Comparison of ENCODE assay signal across 12 mouse cellular contexts in the genomic region with DNA sequence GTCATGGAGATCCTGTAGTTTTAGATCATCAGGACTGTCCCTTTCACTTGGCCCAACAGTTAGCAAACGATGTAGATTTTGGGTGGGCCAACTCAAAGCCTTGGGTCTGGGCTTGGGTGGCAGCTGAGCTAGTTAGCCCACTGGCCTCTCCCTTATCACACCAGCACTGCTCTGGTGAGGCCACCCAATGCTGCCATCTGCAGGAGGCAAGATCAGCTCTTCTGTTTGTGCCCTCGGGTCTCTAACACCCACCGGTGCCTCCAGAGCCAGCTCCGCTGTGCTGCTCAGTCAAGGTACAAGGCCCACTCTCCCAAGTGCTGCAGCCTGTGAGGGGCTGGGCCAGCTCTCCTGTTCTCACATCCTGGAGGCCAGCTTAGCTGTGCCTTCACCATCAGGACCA. TPM values are rescaled to one million over a fixed set of nuclear protein-coding genes. Genes with fewer than 3 reads are reported as not detected.
DNase-seq lines count a peak whose midpoint lies in the region; ATAC-seq lines count a peak whose summit lies in the region.
"Had no signal": no experiment of that assay in that cellular context is flagged by ENCODE, and none has a peak within 500 bp of the region (broad histone marks: within the 10 kb centered on the region; RNA-seq: fewer than 3 reads in every experiment).

No protein-coding gene starts in this region.

- H3K4me3 ChIP-seq in embryonic facial prominence, embryonic 14.5 days (ENCODE audit: low read depth, low read length): no peak overlapping the region
- H3K4me3 ChIP-seq in embryonic facial prominence, embryonic 10.5 days: no peak overlapping the region
- peak overlapping the region; percentile 26 for H3K4me3 ChIP-seq in megakaryocyte, embryonic 14.5 days (replicated peaks)
- no peak overlapping the region for H3K4me3 ChIP-seq in midbrain, embryonic 11.5 days (ENCODE audit: low read depth, low read length)
- H3K4me3 ChIP-seq: hindbrain, embryonic 10.5 days had no signal

- no peaks in the 10 kb centered on the region for H3K27me3 ChIP-seq in embryonic facial prominence, embryonic 14.5 days (replicated peaks; ENCODE audit: control insufficient read depth, insufficient read depth, low read length)
- no peaks in the 10 kb centered on the region for H3K27me3 ChIP-seq in embryonic facial prominence, embryonic 10.5 days (replicated peaks; ENCODE audit: low read depth, poor library complexity, severe bottlenecking)
- H3K27me3 ChIP-seq in megakaryocyte, embryonic 14.5 days (replicated peaks): peaks cover 13% of the 10 kb centered on the region
- no peaks in the 10 kb centered on the region for H3K27me3 ChIP-seq in midbrain, embryonic 11.5 days (ENCODE audit: control insufficient read depth, insufficient read depth, low read length)

- no peak for DNase-seq in embryonic facial prominence, embryonic 14.5 days (ENCODE audit: low spot score)
- no peak for DNase-seq in embryonic facial prominence, embryonic 10.5 days (ENCODE audit: low spot score)
- DNase-seq in naive thymus-derived CD4-positive, alpha-beta T cell, adult 2 months (ENCODE audit: low read depth): peak; percentile 59
- peak; percentile 49 to 57 for DNase-seq in thymus, postnatal 36 days
- DNase-seq in left cerebral cortex, postnatal 25 days (ENCODE audit: low spot score in 2 of 2): no peak
- DNase-seq in midbrain, embryonic 11.5 days (ENCODE audit: low spot score, missing footprints): no peak

- no peaks in the 10 kb centered on the region for H3K9me3 ChIP-seq in embryonic facial prominence, embryonic 14.5 days (ENCODE audit: control insufficient read depth, low read length)
- no peaks in the 10 kb centered on the region for H3K9me3 ChIP-seq in embryonic facial prominence, embryonic 10.5 days
- no peaks in the 10 kb centered on the region for H3K9me3 ChIP-seq in megakaryocyte, embryonic 14.5 days
- no peaks in the 10 kb centered on the region for H3K9me3 ChIP-seq in midbrain, embryonic 11.5 days (ENCODE audit: control insufficient read depth, low read length)
- H3K9me3 ChIP-seq: hindbrain, embryonic 10.5 days had no signal

- no peaks in the 10 kb centered on the region for H3K4me1 ChIP-seq in embryonic facial prominence, embryonic 14.5 days (ENCODE audit: control insufficient read depth, insufficient read depth, low read length)
- H3K4me1 ChIP-seq in embryonic facial prominence, embryonic 10.5 days: peaks cover 5% of the 10 kb centered on the region
- peaks cover 41% of the 10 kb centered on the region for H3K4me1 ChIP-seq in megakaryocyte, embryonic 14.5 days
- H3K4me1 ChIP-seq in midbrain, embryonic 11.5 days (ENCODE audit: control insufficient read depth, insufficient read depth, low read length): no peaks in the 10 kb centered on the region
- H3K4me1 ChIP-seq: hindbrain, embryonic 10.5 days had no signal

- WGBS in embryonic facial prominence, embryonic 14.5 days: 71% methylated on average over 4 of the region's 4 CpGs
- 80% methylated on average over 4 of the region's 4 CpGs for WGBS in embryonic facial prominence, embryonic 10.5 days
- WGBS in midbrain, embryonic 11.5 days: 70% methylated on average over 4 of the region's 4 CpGs

- no peak overlapping the region for H3K9ac ChIP-seq in embryonic facial prominence, embryonic 14.5 days (ENCODE audit: low read depth, low read length)
- H3K9ac ChIP-seq in midbrain, embryonic 11.5 days (ENCODE audit: low read length): no peak overlapping the region

- intact Hi-C loops in left cerebral cortex, postnatal 25 days (cut with DNase I): no loop called here

- no peak overlapping the region for H3K4me2 ChIP-seq in embryonic facial prominence, embryonic 14.5 days (ENCODE audit: low read depth, low read length)
- no peak overlapping the region for H3K4me2 ChIP-seq in midbrain, embryonic 11.5 days

- ATAC-seq in embryonic facial prominence, embryonic 14.5 days (ENCODE audit: low read depth): 0 out of 2 replicates have a peak, but pooled peaks have one; percentile 13
- ATAC-seq in megakaryocyte, adult 5-6 weeks (ENCODE audit: poor library complexity, severe bottlenecking): no peak
- ATAC-seq in midbrain, embryonic 11.5 days (ENCODE audit: low FRiP score): no peak

- no peak overlapping the region for H3K27ac ChIP-seq in embryonic facial prominence, embryonic 14.5 days (replicated peaks; ENCODE audit: low read depth, low read length)
- no peak overlapping the region for H3K27ac ChIP-seq in embryonic facial prominence, embryonic 10.5 days (replicated peaks)
- no peak overlapping the region for H3K27ac ChIP-seq in midbrain, embryonic 11.5 days (ENCODE audit: low read depth, low read length)
- H3K27ac ChIP-seq: hindbrain, embryonic 10.5 days had no signal

- no peaks in the 10 kb centered on the region for H3K36me3 ChIP-seq in embryonic facial prominence, embryonic 14.5 days (ENCODE audit: control insufficient read depth, insufficient read depth, low read length)
- H3K36me3 ChIP-seq in embryonic facial prominence, embryonic 10.5 days (replicated peaks): no peaks in the 10 kb centered on the region
- no peaks in the 10 kb centered on the region for H3K36me3 ChIP-seq in megakaryocyte, embryonic 14.5 days (replicated peaks; ENCODE audit: low read length)
- H3K36me3 ChIP-seq in midbrain, embryonic 11.5 days (ENCODE audit: control insufficient read depth, insufficient read depth, low read length): no peaks in the 10 kb centered on the region
- H3K36me3 ChIP-seq: hindbrain, embryonic 10.5 days had no signal

RNA-seq across cellular contexts. Expression of gene Dusp11, which starts 5.2 kb away (rescaled TPM):
- polyA plus RNA-seq in embryonic facial prominence, embryonic 14.5 days (2014; fragmentation: Nextera tagmentation; extraction: Ambion mirVana): 53.4 and 54.6 TPM in 2 replicates
- 38.7 and 39.9 TPM in 2 replicates for polyA plus RNA-seq in embryonic facial prominence, embryonic 10.5 days (2016; fragmentation: Nextera tagmentation; extraction: Ambion mirVana)
- polyA plus RNA-seq in megakaryocyte, embryonic 14.5 days (2012; ENCODE audit: insufficient read depth, low replicate concordance): 2.6 and 22.9 TPM in 2 replicates
- 83.4 and 85.5 TPM in 2 replicates for total RNA-seq in megakaryocyte, adult 5-6 weeks (2015)
- total RNA-seq in megakaryocyte, adult 5-6 weeks (2017): 50.3 and 64.2 TPM in 2 replicates
- 10 to 100 TPM; 69.9 to 89.7 TPM for total RNA-seq in left cerebral cortex, postnatal 25 days (2021)
- 40.3 and 42.6 TPM in 2 replicates for polyA plus RNA-seq in midbrain, embryonic 11.5 days (2014; fragmentation: Nextera tagmentation; extraction: Ambion mirVana)

RNA-seq across cellular contexts. Expression of gene Figla, which starts 49.3 kb away (rescaled TPM):
- not detected in 2 replicates for polyA plus RNA-seq in embryonic facial prominence, embryonic 14.5 days (2014; fragmentation: Nextera tagmentation; extraction: Ambion mirVana)
- not detected in 2 replicates for polyA plus RNA-seq in embryonic facial prominence, embryonic 10.5 days (2016; fragmentation: Nextera tagmentation; extraction: Ambion mirVana)
- not detected in 2 replicates for polyA plus RNA-seq in megakaryocyte, embryonic 14.5 days (2012; ENCODE audit: insufficient read depth, low replicate concordance)
- not detected in 2 replicates for total RNA-seq in megakaryocyte, adult 5-6 weeks (2015)
- total RNA-seq in megakaryocyte, adult 5-6 weeks (2017): not detected in 2 replicates
- total RNA-seq in left cerebral cortex, postnatal 25 days (2021): not detected
- not detected in 2 replicates for polyA plus RNA-seq in midbrain, embryonic 11.5 days (2014; fragmentation: Nextera tagmentation; extraction: Ambion mirVana)
- total RNA-seq: gastrocnemius, postnatal 14 days had no signal
- polyA plus RNA-seq: hindbrain, embryonic 10.5 days; large intestine, adult 2 months; liver, embryonic 16.5 days had no signal

RNA-seq across cellular contexts. Expression of gene Nat8f1, which starts 51.2 kb away (rescaled TPM):
- 4.2 and 5.3 TPM in 2 replicates for polyA plus RNA-seq in embryonic facial prominence, embryonic 14.5 days (2014; fragmentation: Nextera tagmentation; extraction: Ambion mirVana)
- 3.8 and 5.5 TPM in 2 replicates for polyA plus RNA-seq in embryonic facial prominence, embryonic 10.5 days (2016; fragmentation: Nextera tagmentation; extraction: Ambion mirVana)
- 0.62 and 2.4 TPM in 2 replicates for polyA plus RNA-seq in megakaryocyte, embryonic 14.5 days (2012; ENCODE audit: insufficient read depth, low replicate concordance)
- 3.2 and 3.4 TPM in 2 replicates for total RNA-seq in megakaryocyte, adult 5-6 weeks (2015)
- 1.5 and 2.4 TPM in 2 replicates for total RNA-seq in megakaryocyte, adult 5-6 weeks (2017)
- 10 to 100 TPM; 30.5 to 30.7 TPM for total RNA-seq in left cerebral cortex, postnatal 25 days (2021)
- 5.7 and 6.2 TPM in 2 replicates for polyA plus RNA-seq in midbrain, embryonic 11.5 days (2014; fragmentation: Nextera tagmentation; extraction: Ambion mirVana)

RNA-seq across cellular contexts. Expression of gene Tprkb, which starts 55.0 kb away (rescaled TPM):
- polyA plus RNA-seq in embryonic facial prominence, embryonic 14.5 days (2014; fragmentation: Nextera tagmentation; extraction: Ambion mirVana): 23.7 and 24.1 TPM in 2 replicates
- polyA plus RNA-seq in embryonic facial prominence, embryonic 10.5 days (2016; fragmentation: Nextera tagmentation; extraction: Ambion mirVana): 29.0 and 36.7 TPM in 2 replicates
- polyA plus RNA-seq in megakaryocyte, embryonic 14.5 days (2012; ENCODE audit: insufficient read depth, low replicate concordance): 1.7 TPM in 1 of 2 replicates, not detected in the other
- total RNA-seq in megakaryocyte, adult 5-6 weeks (2015): 14.9 and 16.2 TPM in 2 replicates
- 30.8 and 32.9 TPM in 2 replicates for total RNA-seq in megakaryocyte, adult 5-6 weeks (2017)
- total RNA-seq in left cerebral cortex, postnatal 25 days (2021): 10 to 100 TPM; 47.6 to 53.0 TPM
- polyA plus RNA-seq in midbrain, embryonic 11.5 days (2014; fragmentation: Nextera tagmentation; extraction: Ambion mirVana): 33.6 and 40.7 TPM in 2 replicates

Comparison
In these comparisons a context has a peak if more than half of its experiments do, and no peak if none do; other contexts are left out.
1. DNase-seq: peak in naive thymus-derived CD4-positive, alpha-beta T cell, adult 2 months (single experiment) and thymus, postnatal 36 days (2 of 2); none in embryonic facial prominence, embryonic 14.5 days (single experiment), embryonic facial prominence, embryonic 10.5 days (single experiment), left cerebral cortex, postnatal 25 days (0 of 2) and midbrain, embryonic 11.5 days (single experiment).